Mouse (Mus musculus): ENCODE measurements around the gene 1810013L24Rik. TPM values are rescaled to one million over a fixed set of nuclear protein-coding genes. Genes with fewer than 3 reads are reported as not detected.

The 1810013L24Rik gene
- polyA plus RNA-seq, 1 experiment from 2014 or later, result 39.0 TPM

DNA sequence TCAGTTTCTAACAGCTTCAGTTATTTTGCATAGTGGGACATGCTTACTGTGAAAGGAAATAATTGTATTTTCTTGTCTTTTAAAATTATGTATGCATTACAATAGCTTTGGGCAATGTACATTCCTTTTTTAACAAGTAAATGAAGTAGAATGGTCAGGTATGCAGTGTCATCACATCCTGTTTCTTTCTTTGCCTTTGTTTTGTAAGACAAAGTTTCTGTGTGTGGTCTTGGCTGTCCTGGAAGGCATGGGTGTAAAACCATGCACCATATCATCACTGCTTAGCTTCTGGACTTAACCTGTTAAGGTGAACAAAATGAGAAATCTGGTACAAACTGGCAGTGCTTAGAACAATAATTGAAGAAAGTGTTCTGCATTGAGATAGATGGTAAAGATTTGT, 9.0 kb downstream of the 1810013L24Rik start:
- Histone ChIP-seq H3K36me3 (peaks cover 51% of the 10 kb centered on the region), H3K9ac (replicated peaks) (no peak overlapping the region), H3K4me1 (peaks cover 6% of the 10 kb centered on the region; the same call in 1 of the 2 replicates), H3K27ac (replicated peaks) (no peak overlapping the region), H3K27me3 (no peaks in the 10 kb centered on the region), H3K9me3 (no peaks in the 10 kb centered on the region), H3K4me2 (replicated peaks) (no peak overlapping the region), H3K4me3 (no peak overlapping the region)
- no peak for ATAC-seq (ENCODE audit: low FRiP score, low read depth)

DNA sequence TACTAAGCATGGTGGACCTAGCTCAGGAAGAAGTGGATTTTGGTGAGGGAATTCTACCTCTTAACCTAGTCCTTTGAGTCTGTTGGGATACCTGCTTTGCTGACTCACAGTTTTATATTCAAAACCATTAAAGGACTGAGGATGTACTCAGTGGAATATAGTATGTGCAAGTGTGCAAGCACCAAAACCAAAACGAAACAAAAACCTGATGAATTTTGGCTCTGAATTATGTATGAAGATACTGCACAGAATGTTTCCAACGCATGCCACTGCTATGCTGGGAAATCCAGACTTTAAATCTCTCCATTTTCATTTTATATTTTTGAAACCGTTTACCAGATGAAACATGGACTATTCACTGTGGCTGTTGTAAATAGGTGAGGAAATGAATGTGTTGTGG, 10.7 kb downstream of the 1810013L24Rik start:
- Histone ChIP-seq H3K27ac (replicated peaks) (no peak overlapping the region), H3K4me3 (no peak overlapping the region), H3K9me3 (no peaks in the 10 kb centered on the region), H3K4me2 (replicated peaks) (no peak overlapping the region), H3K36me3 (peaks cover 46% of the 10 kb centered on the region), H3K27me3 (no peaks in the 10 kb centered on the region), H3K4me1 (no peaks in the 10 kb centered on the region), H3K9ac (replicated peaks) (no peak overlapping the region)
- ATAC-seq (ENCODE audit: low FRiP score, low read depth), result no peak
- WGBS, result 92% methylated on average over 3 of the region's 3 CpGs

DNA sequence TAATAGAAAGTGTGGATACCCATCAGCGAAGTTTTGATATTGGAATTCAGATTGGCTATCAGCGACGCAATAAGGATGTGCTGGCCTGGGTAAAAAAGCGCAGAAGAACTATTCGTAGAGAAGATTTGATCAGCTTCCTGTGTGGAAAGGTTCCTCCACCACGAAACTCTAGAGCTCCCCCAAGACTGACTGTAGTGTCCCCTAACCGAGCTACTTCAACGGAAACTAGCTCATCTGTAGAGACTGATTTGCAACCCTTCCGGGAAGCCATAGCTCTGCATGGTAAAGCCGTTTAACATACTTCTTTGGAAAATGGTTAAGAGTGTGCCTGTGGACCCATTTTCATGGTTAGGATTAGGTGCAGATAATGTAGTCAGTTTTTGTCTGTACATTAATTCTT, 13.1 kb downstream of the 1810013L24Rik start:
- Histone ChIP-seq H3K27ac (replicated peaks) (no peak overlapping the region), H3K4me2 (replicated peaks) (no peak overlapping the region)

DNA sequence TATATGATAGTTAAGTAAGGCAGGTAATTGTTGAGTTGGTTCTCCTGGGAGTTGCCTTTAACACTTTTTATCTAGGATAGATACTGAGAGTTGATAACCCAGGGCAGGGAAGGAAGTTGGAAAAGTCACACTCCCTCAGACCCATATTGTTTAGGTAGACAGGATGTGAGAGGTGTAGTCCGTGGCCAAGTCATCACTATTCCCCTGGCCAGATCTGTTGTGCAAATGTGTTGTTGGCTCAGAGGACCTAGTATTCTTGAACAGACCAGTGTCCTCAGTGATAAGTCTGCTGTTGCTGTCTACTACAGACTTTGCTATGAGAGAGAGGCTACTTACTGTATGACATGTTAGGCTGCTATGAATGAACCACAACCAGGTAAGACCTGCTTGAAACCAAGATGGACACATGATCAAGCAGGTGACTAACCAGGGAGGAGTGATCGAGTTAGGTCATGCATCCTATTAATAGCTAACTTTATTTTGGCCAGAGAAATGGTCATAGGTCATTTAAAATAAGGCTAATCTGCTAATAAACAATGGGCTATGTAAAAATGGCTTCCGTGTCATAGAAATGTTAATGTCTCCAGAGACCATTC, 13.8 kb downstream of the 1810013L24Rik start:
- Histone ChIP-seq H3K4me1 (0 out of 2 replicates have a peak, but pooled peaks cover 4% of the 10 kb centered on the region), H3K4me2 (replicated peaks) (no peak overlapping the region), H3K27me3 (no peaks in the 10 kb centered on the region), H3K36me3 (peaks cover 30% of the 10 kb centered on the region), H3K27ac (replicated peaks) (no peak overlapping the region), H3K9me3 (no peaks in the 10 kb centered on the region), H3K4me3 (no peak overlapping the region), H3K9ac (replicated peaks) (no peak overlapping the region)
- WGBS, result 89% methylated on average over 3 of the region's 3 CpGs
- ATAC-seq (ENCODE audit: low FRiP score, low read depth), result no peak

More for the DNA sequence above, 13.1 kb downstream of the 1810013L24Rik start:
- Histone ChIP-seq H3K27me3 (no peaks in the 10 kb centered on the region), H3K9ac (replicated peaks) (no peak overlapping the region), H3K4me3 (no peak overlapping the region), H3K36me3 (peaks cover 36% of the 10 kb centered on the region), H3K4me1 (0 out of 2 replicates have a peak, but pooled peaks cover 4% of the 10 kb centered on the region), H3K9me3 (no peaks in the 10 kb centered on the region)
- no peak for ATAC-seq (ENCODE audit: low FRiP score, low read depth)
- WGBS, result 95% methylated on average over 10 of the region's 10 CpGs

DNA sequence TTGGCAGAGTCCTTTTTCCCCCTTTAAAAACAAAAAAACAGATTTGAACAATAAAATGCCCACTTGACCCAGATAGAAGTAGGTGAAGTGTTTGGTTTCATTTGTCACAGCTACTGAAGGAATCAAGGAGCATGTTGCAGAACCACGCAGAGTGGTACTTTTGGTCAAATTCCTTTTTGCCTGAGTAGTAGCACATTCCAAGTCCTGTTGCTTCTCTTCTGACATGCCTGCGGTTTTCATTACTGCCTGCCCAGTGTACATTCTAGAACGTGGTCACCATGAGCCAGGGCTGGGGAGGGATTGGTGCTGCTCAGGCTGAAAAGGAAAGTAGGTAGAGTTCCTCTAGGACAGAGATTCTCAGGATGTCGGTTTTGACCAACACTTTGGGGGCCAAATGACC, 16.1 kb downstream of the 1810013L24Rik start:
- ATAC-seq (ENCODE audit: low FRiP score, low read depth), result no peak
- 0 out of 2 replicates have a peak, but pooled peaks cover 4% of the 10 kb centered on the region for H3K4me1 ChIP-seq
- peaks cover 34% of the 10 kb centered on the region for H3K36me3 ChIP-seq
- H3K27ac ChIP-seq (replicated peaks), result no peak overlapping the region
- H3K9me3 ChIP-seq, result no peaks in the 10 kb centered on the region
- H3K9ac ChIP-seq (replicated peaks), result no peak overlapping the region
- no peaks in the 10 kb centered on the region for H3K27me3 ChIP-seq
- WGBS, result 89% methylated on average over 4 of the region's 4 CpGs
- H3K4me2 ChIP-seq (replicated peaks), result no peak overlapping the region
- H3K4me3 ChIP-seq, result no peak overlapping the region

DNA sequence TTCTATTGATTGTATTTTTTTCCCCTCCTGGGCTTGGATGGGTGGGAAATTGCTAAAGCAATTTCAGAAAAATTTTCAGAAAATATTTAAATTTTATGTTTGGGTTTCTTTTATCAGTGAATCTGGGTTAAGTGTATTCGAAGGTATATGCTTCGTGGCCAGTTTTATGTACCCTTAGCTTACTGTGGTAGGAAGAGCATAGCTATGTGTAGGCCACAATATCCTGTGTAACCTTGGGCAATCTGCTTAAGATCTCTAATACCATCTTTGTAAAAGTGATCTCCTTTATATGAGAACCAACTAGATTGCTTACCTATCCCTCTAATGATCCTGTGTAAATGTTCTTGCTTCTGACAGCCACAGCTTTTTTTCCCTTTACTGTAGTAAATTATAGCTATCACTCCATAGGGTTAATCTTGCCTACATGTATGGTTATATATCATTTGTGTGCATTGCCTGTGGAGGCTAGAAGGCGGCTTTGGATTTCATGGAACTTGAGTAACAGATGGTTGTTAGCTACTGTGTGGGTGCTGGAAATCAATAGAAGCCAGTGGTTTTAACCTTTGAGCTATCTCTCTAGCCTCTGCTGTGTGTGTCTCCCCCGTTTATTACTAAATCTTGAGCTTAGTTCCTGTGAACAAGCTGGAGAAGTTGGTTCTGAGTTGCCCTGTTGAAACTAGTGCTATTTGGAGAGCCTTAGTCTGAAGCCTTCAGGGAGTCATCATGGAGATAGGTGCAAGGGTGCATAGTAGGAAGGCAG, 18.6 kb downstream of the 1810013L24Rik start:
- H3K4me3 ChIP-seq, result no peak overlapping the region
- H3K27ac ChIP-seq (replicated peaks), result no peak overlapping the region
- H3K9ac ChIP-seq (replicated peaks), result no peak overlapping the region
- 88% methylated on average over 4 of the region's 4 CpGs for WGBS
- H3K36me3 ChIP-seq, result peaks cover 23% of the 10 kb centered on the region
- H3K4me1 ChIP-seq, result 0 out of 2 replicates have a peak, but pooled peaks cover 4% of the 10 kb centered on the region
- no peak overlapping the region for H3K4me2 ChIP-seq (replicated peaks)
- H3K27me3 ChIP-seq, result no peaks in the 10 kb centered on the region
- H3K9me3 ChIP-seq, result no peaks in the 10 kb centered on the region
- no peak for ATAC-seq (ENCODE audit: low FRiP score, low read depth)

DNA sequence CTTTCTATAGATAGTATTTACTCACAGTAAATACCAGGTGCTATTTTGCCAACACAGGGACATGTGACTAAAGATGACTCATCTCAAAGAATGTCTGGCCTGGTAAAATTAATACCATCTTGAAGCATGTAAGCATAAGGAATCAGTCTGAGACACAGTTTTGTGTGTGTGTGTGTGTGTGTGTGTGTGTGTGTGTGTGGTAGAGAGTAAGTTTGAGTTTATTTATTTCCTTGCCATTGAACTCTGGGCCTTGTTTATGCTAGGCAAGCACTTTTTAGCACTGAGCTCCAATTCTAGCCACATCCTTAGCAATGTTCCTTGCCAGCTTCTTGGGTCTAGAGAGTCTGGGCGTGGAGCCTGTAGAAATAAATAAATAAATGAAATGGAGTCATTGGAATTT, 20.0 kb downstream of the 1810013L24Rik start:
- 87% methylated on average over 1 of the region's 1 CpGs for WGBS
- H3K4me3 ChIP-seq, result no peak overlapping the region
- no peaks in the 10 kb centered on the region for H3K27me3 ChIP-seq
- no peak overlapping the region for H3K27ac ChIP-seq (replicated peaks)
- H3K4me2 ChIP-seq (replicated peaks), result no peak overlapping the region
- H3K4me1 ChIP-seq, result 0 out of 2 replicates have a peak, but pooled peaks cover 4% of the 10 kb centered on the region
- ATAC-seq (ENCODE audit: low FRiP score, low read depth), result no peak
- H3K9me3 ChIP-seq, result no peaks in the 10 kb centered on the region
- peaks cover 25% of the 10 kb centered on the region for H3K36me3 ChIP-seq
- no peak overlapping the region for H3K9ac ChIP-seq (replicated peaks)

DNA sequence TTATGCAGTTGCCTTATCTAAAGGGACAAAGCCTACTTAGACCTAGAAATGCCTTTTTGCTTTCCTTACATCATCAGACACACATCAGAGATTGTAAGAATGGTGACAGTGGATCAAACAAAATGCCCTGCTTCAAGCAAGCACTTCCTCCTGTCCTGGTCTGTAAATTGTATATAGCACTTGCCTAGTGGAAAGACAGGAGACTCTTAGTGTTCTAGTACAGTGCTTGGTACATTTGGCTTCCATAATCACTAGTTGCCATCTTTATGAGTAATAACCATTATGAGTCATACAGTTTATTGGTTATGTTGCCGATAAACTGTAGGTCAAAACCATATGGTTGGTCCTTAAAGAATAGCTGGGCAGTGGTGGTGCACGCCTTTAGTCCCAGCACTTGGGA, 25.2 kb downstream of the 1810013L24Rik start:
- no peaks in the 10 kb centered on the region for H3K4me1 ChIP-seq
- no peak overlapping the region for H3K4me2 ChIP-seq (replicated peaks)
- H3K9me3 ChIP-seq, result no peaks in the 10 kb centered on the region
- WGBS, result 93% methylated on average over 2 of the region's 2 CpGs
- no peaks in the 10 kb centered on the region for H3K27me3 ChIP-seq
- ATAC-seq (ENCODE audit: low FRiP score, low read depth), result no peak
- no peak overlapping the region for H3K4me3 ChIP-seq
- no peak overlapping the region for H3K27ac ChIP-seq (replicated peaks)
- peaks cover 44% of the 10 kb centered on the region for H3K36me3 ChIP-seq
- H3K9ac ChIP-seq (replicated peaks), result no peak overlapping the region

DNA sequence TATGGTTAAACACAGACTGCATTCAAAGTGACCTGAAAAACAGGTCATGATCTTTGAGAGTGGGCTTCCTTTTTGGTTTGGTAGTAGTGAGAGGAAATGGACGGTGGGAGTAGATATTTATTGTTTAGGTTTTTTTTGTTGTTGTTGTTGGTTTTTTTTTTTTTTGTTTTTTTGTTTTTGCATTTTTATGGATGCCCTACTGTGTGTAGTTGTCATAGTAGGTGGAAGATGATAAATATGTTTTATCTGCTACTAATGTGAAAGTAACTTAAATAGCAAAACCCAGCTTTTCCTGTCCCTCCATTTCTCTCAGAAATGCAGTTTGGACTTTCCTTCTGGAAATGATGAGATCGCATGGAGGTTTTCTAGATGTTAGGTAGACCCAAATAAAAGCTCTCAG, 26.9 kb downstream of the 1810013L24Rik start:
- no peak for ATAC-seq (ENCODE audit: low FRiP score, low read depth)
- 94% methylated on average over 2 of the region's 2 CpGs for WGBS
- H3K4me3 ChIP-seq, result no peak overlapping the region
- no peaks in the 10 kb centered on the region for H3K9me3 ChIP-seq
- H3K9ac ChIP-seq (replicated peaks), result no peak overlapping the region
- no peak overlapping the region for H3K4me2 ChIP-seq (replicated peaks)
- H3K36me3 ChIP-seq, result peaks cover 50% of the 10 kb centered on the region
- no peaks in the 10 kb centered on the region for H3K4me1 ChIP-seq
- H3K27ac ChIP-seq (replicated peaks), result no peak overlapping the region
- H3K27me3 ChIP-seq, result no peaks in the 10 kb centered on the region

DNA sequence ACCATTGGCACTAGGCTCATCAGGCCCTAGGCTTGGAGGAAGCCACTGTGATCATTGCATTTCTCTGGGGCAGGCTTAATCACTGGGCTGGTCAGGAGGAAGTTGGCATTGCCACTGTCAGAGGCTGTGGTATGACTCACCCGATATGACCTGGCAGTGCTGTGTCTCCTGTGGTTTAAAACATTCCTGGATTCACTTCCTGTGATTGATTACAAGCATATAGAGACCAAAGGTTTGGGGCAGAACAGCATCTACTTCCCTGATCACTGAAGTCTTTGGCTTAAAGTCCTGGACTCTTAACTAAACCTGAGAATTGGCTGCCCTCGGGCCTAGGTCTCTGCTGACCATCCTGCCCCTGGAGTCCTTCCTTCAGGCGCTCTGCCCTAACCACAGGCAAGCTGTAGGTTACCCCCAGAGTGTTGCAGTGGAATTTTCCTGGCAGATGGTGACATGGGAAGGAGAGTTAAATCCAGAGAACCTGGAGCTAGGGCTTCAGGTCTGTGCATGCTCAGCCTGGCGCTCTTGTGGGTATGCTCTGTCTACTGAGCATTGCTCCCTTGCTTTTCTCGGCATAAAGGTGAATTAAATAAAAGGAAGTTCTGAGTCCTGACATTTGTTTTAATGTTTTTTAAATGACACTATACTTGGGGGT, 32.6 kb downstream of the 1810013L24Rik start:
- H3K9me3 ChIP-seq, result no peaks in the 10 kb centered on the region
- H3K27ac ChIP-seq (replicated peaks), result no peak overlapping the region
- WGBS, result 89% methylated on average over 5 of the region's 5 CpGs
- H3K9ac ChIP-seq (replicated peaks), result no peak overlapping the region
- H3K36me3 ChIP-seq, result peaks cover 34% of the 10 kb centered on the region
- H3K4me1 ChIP-seq, result 0 out of 2 replicates have a peak, but pooled peaks cover 3% of the 10 kb centered on the region
- no peak overlapping the region for H3K4me3 ChIP-seq
- no peak for ATAC-seq (ENCODE audit: low FRiP score, low read depth)
- no peak overlapping the region for H3K4me2 ChIP-seq (replicated peaks)
- H3K27me3 ChIP-seq, result no peaks in the 10 kb centered on the region

DNA sequence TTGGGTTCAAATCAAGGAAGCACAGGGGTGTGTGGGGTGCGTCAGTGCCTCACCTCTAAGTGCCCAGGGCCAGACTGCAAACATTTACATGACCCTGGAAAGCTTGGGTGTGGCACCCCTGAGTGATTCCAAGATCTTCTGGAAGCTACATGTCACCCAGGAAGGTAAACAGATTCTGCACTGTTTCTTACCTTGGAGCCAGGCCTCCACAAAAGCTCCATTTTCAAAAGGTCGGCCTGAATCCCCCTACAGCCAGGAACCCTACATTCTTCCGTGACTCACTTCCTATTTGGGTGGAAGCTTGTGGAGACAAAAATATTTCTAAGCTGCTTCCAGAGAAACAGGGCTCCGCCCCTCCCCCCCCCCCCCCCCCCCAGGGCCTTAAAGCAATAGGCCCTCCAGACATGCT, 34.3 kb downstream of the 1810013L24Rik start:
- Histone ChIP-seq H3K9ac (replicated peaks) (no peak overlapping the region), H3K4me1 (0 out of 2 replicates have a peak, but pooled peaks cover 3% of the 10 kb centered on the region), H3K27me3 (no peaks in the 10 kb centered on the region), H3K4me2 (replicated peaks) (no peak overlapping the region), H3K9me3 (no peaks in the 10 kb centered on the region), H3K4me3 (no peak overlapping the region), H3K27ac (replicated peaks) (no peak overlapping the region), H3K36me3 (peaks cover 24% of the 10 kb centered on the region)
- 62% methylated on average over 4 of the region's 4 CpGs for WGBS
- ATAC-seq (ENCODE audit: low FRiP score, low read depth), result no peak

DNA sequence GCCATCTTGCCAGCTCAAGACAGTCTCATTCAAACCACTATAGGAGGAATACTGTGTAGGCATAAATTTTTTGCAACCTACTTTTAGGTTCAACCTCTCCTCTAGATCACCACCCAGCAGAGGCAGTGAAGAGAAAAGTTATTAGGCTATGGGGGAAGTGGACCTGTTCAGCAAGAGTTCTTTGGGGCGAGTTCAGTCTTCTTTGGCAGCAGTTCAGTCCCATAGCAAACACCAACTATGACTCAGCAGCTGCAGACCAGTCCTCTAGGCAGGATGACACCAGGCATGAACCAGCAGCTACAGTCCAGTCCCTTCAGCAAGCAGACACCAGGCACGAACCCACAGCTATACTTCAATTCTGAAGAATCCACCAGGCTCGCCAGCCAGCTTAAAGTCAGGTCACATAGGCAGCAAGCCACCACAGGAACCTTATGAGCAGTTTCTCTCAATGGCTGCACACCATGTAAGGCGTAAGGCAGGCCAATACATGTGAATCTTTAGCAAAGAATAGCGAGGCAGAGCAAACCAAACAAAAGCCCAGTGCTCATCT, 37.6 kb downstream of the 1810013L24Rik start:
- Histone ChIP-seq H3K9me3 (no peaks in the 10 kb centered on the region), H3K4me2 (replicated peaks) (no peak overlapping the region), H3K4me1 (0 out of 2 replicates have a peak, but pooled peaks cover 3% of the 10 kb centered on the region), H3K27me3 (no peaks in the 10 kb centered on the region), H3K36me3 (0 out of 2 replicates have a peak, but pooled peaks cover 1% of the 10 kb centered on the region), H3K4me3 (no peak overlapping the region), H3K27ac (replicated peaks) (no peak overlapping the region), H3K9ac (replicated peaks) (no peak overlapping the region)
- WGBS, result 86% methylated on average over 5 of the region's 5 CpGs
- ATAC-seq (ENCODE audit: low FRiP score, low read depth), result no peak

All from midbrain, embryonic 12.5 days (tissue).